Mouse (Mus musculus) adrenal gland, adult (tissue): Measurements from ENCODE around the gene Etv1.
"Not testable (repeated sequence)": the region's sequence is repeated elsewhere in the genome, so short reads cannot be mapped to it uniquely, and the experiment has no call there.

Experiments used
- DNase-seq, 2 experiments: peaks; one replicate each; pipeline ENCODE4 v3.0.0; 2022 to 2023; ENCODE audit warnings: low spot score in 1 of 2; ENCODE audit not compliant: inconsistent age in 2 of 2

Etv1 gene

GRCm38 (mm10) chr12:38814010-38814786 lies 35.0 kb downstream of the Etv1 start:
- DNase-seq: no peak

- DNase-seq: no peak
Measured at GRCm38 (mm10) chr12:38816235-38816634, 37.1 kb downstream of the Etv1 start.

- DNase-seq: no peak
Measured at GRCm38 (mm10) chr12:38818320-38818719, 39.1 kb downstream of the Etv1 start.

- no peak for DNase-seq
Measured at GRCm38 (mm10) chr12:38820642-38821041, 41.5 kb downstream of the Etv1 start.

- DNase-seq: peak in 1 of 2 experiments; percentile 34
Measured at GRCm38 (mm10) chr12:38824405-38824804, 45.2 kb downstream of the Etv1 start.

- no peak for DNase-seq
Measured at GRCm38 (mm10) chr12:38832981-38833380, 53.8 kb downstream of the Etv1 start.

GRCm38 (mm10) chr12:38834581-38834980 lies 55.4 kb downstream of the Etv1 start:
- DNase-seq: no peak

- DNase-seq: not testable (repeated sequence)
Measured at GRCm38 (mm10) chr12:38834986-38835385, 55.8 kb downstream of the Etv1 start.

GRCm38 (mm10) chr12:38843801-38844295 lies 64.7 kb downstream of the Etv1 start:
- DNase-seq: no peak

GRCm38 (mm10) chr12:38847500-38848261 lies 68.5 kb downstream of the Etv1 start:
- no peak for DNase-seq

- DNase-seq: no peak
Measured at GRCm38 (mm10) chr12:38849994-38850393, 70.8 kb downstream of the Etv1 start.

- DNase-seq: no peak
Measured at GRCm38 (mm10) chr12:38854274-38854673, 75.1 kb downstream of the Etv1 start.

GRCm38 (mm10) chr12:38854751-38855150 lies 75.6 kb downstream of the Etv1 start:
- no peak for DNase-seq

- DNase-seq: no peak
Measured at GRCm38 (mm10) chr12:38859675-38860074, 80.5 kb downstream of the Etv1 start.

GRCm38 (mm10) chr12:38860168-38861115 lies 81.3 kb downstream of the Etv1 start:
- no peak for DNase-seq

- no peak for DNase-seq
Measured at GRCm38 (mm10) chr12:38863395-38863794, 84.2 kb downstream of the Etv1 start.

- DNase-seq: no peak
Measured at GRCm38 (mm10) chr12:38863982-38864828, 85.0 kb downstream of the Etv1 start.

- DNase-seq: peak; percentile 62 to 86
Measured at GRCm38 (mm10) chr12:38874470-38874995, 95.4 kb downstream of the Etv1 start.

- peak; percentile 33 to 86 for DNase-seq
Measured at GRCm38 (mm10) chr12:38904516-38904915, 125.3 kb downstream of the Etv1 start.

GRCm38 (mm10) chr12:38906314-38906713 lies 127.1 kb downstream of the Etv1 start:
- DNase-seq: no peak
